Mouse (Mus musculus) frontal cortex, postnatal 25 days (tissue): ENCODE data around the gene Appl2.
"Not testable (repeated sequence)": the region's sequence is repeated elsewhere in the genome, so short reads cannot be mapped to it uniquely, and the experiment has no call there.

ENCODE experiments used
- DNase-seq, 2 experiments: peaks; one replicate each; pipeline ENCODE4 v3.0.0; 2022; ENCODE audit warnings: low spot score in 2 of 2

Appl2 gene

DNA sequence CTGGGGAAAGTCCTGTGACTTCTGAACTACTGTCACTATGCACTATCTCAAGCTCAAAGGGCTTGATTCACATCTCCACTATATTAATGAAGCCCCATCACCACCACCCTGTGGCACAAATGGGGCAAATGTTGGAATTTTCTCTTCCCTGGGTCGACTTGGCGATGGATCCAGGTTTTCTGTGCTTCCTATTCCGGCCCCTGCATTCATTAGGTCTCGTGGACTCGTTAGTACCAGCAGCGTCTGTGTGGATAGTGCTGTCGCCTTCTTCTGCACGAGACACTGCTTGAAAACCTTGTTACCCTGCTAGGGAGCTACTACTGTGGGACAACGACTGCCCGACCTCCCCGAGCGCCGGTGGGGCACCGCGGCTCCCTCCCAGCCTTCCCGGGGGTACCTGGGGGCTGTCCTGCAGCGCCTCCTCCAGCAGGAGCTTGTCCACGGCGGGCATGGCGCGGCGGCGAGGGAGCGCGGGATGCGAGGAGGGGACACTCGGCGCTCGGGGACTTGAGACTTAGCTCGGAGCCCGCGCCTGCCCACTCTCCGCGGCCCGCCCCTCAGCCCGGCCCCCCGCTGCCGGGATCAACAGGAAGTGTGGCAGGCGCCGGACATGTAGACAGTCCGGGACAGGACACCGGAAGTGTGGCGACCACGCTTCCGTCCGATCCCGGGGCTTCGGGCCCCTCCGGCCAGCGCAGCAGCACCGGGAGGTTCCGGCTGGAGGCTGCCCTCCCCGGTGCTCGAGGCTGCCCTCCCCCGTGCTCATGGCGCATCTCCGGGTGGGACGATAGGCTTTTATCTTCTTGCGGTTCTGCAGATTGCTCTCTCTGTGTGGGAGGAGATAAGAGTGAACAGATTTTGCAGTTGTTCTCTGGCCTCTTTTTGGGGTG lies at the start of gene Appl2:
Gene Appl2 (minus strand): TSS at position 608 of the 890 bp plus-strand sequence.
- DNase-seq, result peak; percentile 79 to 83

DNA sequence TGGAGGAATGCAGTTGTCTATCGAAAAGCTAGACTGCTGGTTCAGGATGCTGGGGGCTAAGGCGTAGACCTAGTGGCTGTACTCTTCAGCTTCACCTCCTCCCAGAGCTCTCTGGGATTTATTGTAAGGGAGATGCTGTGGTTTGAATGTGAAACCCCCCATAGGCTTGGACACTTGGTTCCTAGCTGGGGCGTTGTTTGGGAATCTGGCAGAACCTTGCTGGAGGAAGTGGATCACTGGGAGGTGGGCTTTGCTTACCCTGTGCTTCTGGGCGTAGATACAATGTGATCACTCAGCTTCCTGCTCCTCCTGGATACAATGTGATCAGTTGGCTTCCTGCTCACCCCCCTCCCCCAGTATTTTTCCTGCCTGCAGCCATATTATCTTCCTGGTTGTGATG lies 47.7 kb upstream of the Appl2 start:
- no peak for DNase-seq

- no peak for DNase-seq
These were observed 43.8 kb upstream of the Appl2 start for GRCm38 (mm10) chr10:83692175-83692895.

GRCm38 (mm10) chr10:83688215-83688614 lies 39.7 kb upstream of the Appl2 start:
- DNase-seq, result no peak

DNA sequence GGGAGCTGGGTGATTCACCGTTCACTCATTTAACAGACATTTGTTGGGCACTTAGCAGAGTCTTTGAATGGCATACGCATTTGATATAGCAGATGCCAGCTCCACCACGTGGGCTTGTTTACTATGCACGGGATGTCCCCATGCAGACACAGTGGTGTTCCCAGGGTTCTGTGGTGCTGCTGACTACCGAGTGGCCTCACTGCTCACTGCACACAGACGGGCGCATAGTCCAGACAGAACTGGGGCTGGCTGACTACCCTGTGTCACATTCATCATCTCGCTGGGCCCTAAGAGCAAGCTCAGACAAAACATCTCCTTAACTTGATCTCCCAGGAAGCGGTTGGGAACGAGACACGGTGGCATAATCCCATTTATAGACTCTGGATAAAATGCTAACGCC lies 32.8 kb upstream of the Appl2 start:
- DNase-seq, result no peak

- no peak for DNase-seq
These were observed 18.0 kb upstream of the Appl2 start for GRCm38 (mm10) chr10:83666556-83666955.

DNA sequence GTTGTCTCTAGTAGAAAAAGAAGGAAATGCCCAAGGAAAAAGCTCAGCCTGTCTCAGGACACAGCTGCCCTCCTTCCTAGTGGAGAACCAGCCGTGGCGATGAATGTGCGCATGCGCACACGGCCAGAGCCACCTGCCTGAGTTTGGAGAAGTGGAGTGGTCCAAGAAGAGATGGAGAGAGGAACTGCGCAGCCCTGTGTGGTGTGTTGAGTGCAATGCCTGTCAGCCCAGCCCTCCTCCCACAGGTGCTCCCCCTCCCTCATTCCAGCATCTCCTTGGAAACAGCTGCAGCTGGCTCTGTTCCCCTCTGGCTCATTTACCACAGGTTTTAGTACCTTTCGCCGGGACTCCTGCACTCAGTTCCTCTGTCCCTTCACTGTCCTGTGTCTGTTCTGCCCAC lies 13.4 kb upstream of the Appl2 start:
- no peak for DNase-seq

- no peak for DNase-seq
These were observed 12.1 kb upstream of the Appl2 start for GRCm38 (mm10) chr10:83660605-83661004.

DNA sequence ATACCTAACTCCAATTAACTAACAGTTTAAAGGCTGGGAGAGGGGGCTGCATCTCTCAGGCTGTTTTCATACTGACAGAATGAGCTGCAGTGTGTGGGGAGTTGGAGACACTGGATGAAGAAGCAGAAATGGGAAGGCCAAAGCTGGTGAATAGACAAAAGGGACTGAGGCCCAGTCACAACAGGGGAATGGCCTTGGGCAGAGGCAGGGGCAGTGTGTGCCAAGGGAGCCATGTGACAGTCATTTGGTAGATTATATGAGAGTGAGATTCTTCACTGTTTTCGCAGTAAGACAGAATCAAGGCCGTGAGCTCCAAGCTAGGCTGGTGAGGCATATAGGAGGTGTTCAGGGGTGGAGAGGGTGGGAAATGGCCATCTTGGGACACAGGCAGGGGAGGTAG lies 6.1 kb upstream of the Appl2 start:
- no peak for DNase-seq

GRCm38 (mm10) chr10:83652205-83652866 lies 3.8 kb upstream of the Appl2 start:
- not testable (repeated sequence) for DNase-seq

- no peak for DNase-seq
These were observed 499 bp upstream of the Appl2 start for GRCm38 (mm10) chr10:83649037-83649436.

DNA sequence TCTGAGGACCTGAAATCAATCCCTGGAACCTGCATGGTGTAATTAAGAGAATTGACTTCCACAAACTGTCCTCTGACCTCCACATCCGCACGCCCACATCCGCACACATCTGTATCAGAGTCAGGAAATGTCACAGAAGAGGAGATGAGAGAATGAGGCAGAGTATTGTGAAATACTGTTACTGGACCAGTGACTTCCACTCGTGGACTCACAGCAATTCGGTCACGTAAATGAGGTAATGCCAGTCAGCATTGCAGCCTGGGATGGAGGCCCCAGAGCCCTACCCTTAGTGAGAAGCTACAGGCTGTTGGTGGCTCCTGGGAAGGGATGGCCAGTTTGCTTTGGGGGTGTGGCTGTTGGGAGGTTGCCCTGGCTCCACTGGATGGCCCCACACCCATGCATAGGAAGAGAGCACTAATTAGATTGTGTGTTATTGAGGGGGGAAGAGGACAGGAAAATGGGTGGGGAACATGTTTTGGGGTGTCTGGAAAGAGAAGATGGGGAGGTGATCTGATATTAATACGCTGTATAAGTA lies 2.1 kb downstream of the Appl2 start:
- DNase-seq, result no peak

DNA sequence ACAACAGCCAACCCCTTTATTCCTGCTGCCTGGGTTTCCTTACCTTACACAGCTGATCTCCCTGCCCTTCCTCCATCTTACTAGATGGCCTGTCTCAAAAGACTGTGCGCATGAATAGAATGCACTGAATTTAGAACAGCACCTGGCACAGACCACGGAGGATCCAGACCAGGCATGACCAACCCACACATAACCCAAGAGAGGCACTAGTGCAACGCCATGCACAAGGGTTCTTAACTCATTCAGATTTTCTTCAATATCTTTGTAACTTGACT lies 2.9 kb downstream of the Appl2 start:
- no peak for DNase-seq

GRCm38 (mm10) chr10:83644865-83645715 lies 3.4 kb downstream of the Appl2 start:
- DNase-seq, result no peak

GRCm38 (mm10) chr10:83644167-83644566 lies 4.4 kb downstream of the Appl2 start:
- no peak for DNase-seq

- DNase-seq, result no peak
These were observed 6.9 kb downstream of the Appl2 start for GRCm38 (mm10) chr10:83641641-83642040.

DNA sequence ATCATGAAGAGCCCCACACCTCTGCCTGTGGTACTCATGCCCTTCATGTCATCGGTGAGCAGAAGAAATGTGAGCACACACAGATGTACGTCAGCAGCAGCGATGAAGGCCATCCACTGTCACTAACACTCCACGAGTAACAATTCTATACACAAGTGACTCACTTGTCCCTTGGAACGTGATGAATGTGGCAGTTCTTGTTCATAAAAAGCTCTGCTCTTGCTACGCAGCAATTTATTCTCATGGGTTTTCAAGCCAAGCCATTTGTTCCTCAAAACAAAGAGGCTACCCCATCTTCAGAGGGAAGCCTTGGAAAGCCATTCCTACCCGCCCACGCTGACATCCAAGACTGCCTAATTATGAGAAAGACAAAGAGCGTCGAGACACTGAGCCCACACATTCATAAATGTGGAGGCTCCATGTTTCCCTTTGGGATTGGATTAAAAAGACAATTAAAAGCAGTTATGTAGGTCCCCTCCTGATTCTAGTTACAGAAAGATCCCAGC lies 8.6 kb downstream of the Appl2 start:
- no peak for DNase-seq

GRCm38 (mm10) chr10:83637295-83637694 lies 11.2 kb downstream of the Appl2 start:
- peak; percentile 47 to 52 for DNase-seq

DNA sequence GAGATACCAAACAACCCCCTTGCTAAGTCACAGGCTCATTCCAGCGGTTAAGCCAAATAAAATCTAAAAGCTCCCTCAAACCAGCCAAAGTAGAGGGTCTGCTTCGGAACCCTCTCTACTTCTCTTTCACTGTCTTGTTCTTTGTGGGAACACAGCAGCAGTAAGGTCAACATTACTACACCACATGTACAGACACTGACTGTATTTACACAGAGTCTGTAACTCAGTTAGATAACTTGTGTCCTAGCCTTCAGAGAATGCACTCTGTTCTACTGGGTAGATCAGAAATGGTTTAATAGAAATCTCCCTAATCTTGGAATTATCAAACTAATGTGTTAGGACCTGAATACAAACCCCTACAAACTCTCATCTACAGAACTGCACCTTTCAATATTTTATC lies 12.3 kb downstream of the Appl2 start:
- DNase-seq, result no peak

GRCm38 (mm10) chr10:83634461-83634860 lies 14.1 kb downstream of the Appl2 start:
- no peak for DNase-seq

GRCm38 (mm10) chr10:83632806-83633374 lies 15.6 kb downstream of the Appl2 start:
- no peak for DNase-seq
